Mouse (Mus musculus) kidney, postnatal 0 days (tissue): ENCODE results near the gene Sp2. TPM values are rescaled to one million over a fixed set of nuclear protein-coding genes. Genes with fewer than 3 reads are reported as not detected.
A peak's percentile ranks its signal among the peaks of the same experiment; 100 is the strongest.

Source experiments
- ATAC-seq: fragments of 200-750 bp; cut with Nextera tagmentation; replicated peaks from 2 replicates; pipeline ENCODE4 v1.8.0; 2017; ENCODE audit warnings: low read depth, moderate number of reproducible peaks, moderate TSS enrichment, moderate library complexity; ENCODE audit not compliant: low FRiP score
- DNase-seq: peaks from one replicate; pipeline ENCODE4 v3.0.0-alpha.2; 2016; ENCODE audit warnings: low spot score
- H3K27ac ChIP-seq: fragments of 300-500 bp; sonication (generic); 2 replicates; pipeline ENCODE4 v1.5.1; 2014; ENCODE audit warnings: mild to moderate bottlenecking
- H3K27me3 ChIP-seq: fragments of 300-500 bp; sonication (generic); 2 replicates; pipeline ENCODE4 v1.6.1; 2014; ENCODE audit warnings: low read length, mixed read lengths; ENCODE audit not compliant: insufficient read depth
- H3K36me3 ChIP-seq: fragments of 300-500 bp; sonication (generic); 2 replicates; pipeline ENCODE4 v1.6.1; 2014; ENCODE audit warnings: low read length, mixed read lengths; ENCODE audit not compliant: insufficient read depth
- H3K4me1 ChIP-seq: fragments of 300-500 bp; sonication (generic); replicated peaks from 2 replicates; pipeline ENCODE4 v1.6.1; 2014; ENCODE audit warnings: antibody characterized with exemption, low read length, mixed read lengths; ENCODE audit not compliant: insufficient read depth
- H3K4me2 ChIP-seq: fragments of 300-500 bp; sonication (generic); 2 replicates; pipeline ENCODE4 v1.6.1; 2014; ENCODE audit warnings: mild to moderate bottlenecking, low read length, moderate library complexity, mixed read lengths
- H3K4me3 ChIP-seq: fragments of 300-500 bp; sonication (generic); replicated peaks from 2 replicates; pipeline ENCODE4 v1.5.1; 2014; ENCODE audit warnings: low read depth, low read length
- H3K9ac ChIP-seq: fragments of 300-500 bp; sonication (generic); 2 replicates; pipeline ENCODE4 v1.6.1; 2014; ENCODE audit warnings: low read depth, low read length
- H3K9me3 ChIP-seq: fragments of 300-500 bp; sonication (generic); replicated peaks from 2 replicates; pipeline ENCODE4 v1.6.1; 2016; ENCODE audit warnings: low read length, inconsistent platforms, mixed read lengths
- CTCF ChIP-seq: IDR thresholded peaks from 2 replicates; pipeline ENCODE4 v1.5.1; 2016; ENCODE audit warnings: antibody characterized with exemption, low read depth, mild to moderate bottlenecking, moderate library complexity
- WGBS: fragments of 180-500 bp; shearing (Covaris S2); extraction: QIAGEN DNeasy Blood & Tissue Kit; methylation state at CpG from one replicate; pipeline ENCODE4 v1.1.7; 2014; 5-methylcytosine and 5-hydroxymethylcytosine counted together
- polyA plus RNA-seq: library from polyadenylated mRNA; unstranded; fragments of >200 nt; fragmentation: Nextera tagmentation; extraction: Ambion mirVana; gene quantifications from 2 replicates; pipeline ENCODE4 v1.2.1, GENCODE M21; 2015

Gene Sp2
- polyA plus RNA-seq, 1 experiment from 2014 or later = 16.3 TPM

GRCm38 (mm10) chr11:97017696-97018582 is 35.2 kb upstream of the Sp2 start:
- TF ChIP-seq CTCF = no peak
- peaks cover 55% of the 10 kb centered on the region for H3K27me3 ChIP-seq
- H3K4me1 ChIP-seq = peaks cover 23% of the 10 kb centered on the region
- DNase-seq (no peak), ATAC-seq (no peak)
- H3K9me3 ChIP-seq = no peaks in the 10 kb centered on the region
- H3K4me3 ChIP-seq = peak overlapping the region; percentile 40
- peak overlapping the region; percentile 47; the same call in 1 of the 2 replicates for H3K9ac ChIP-seq
- H3K27ac ChIP-seq = no peak overlapping the region
- WGBS = 1% methylated on average over 34 of the region's 36 CpGs
- H3K4me2 ChIP-seq = peak overlapping the region; percentile 63
- H3K36me3 ChIP-seq = no peaks in the 10 kb centered on the region

DNA sequence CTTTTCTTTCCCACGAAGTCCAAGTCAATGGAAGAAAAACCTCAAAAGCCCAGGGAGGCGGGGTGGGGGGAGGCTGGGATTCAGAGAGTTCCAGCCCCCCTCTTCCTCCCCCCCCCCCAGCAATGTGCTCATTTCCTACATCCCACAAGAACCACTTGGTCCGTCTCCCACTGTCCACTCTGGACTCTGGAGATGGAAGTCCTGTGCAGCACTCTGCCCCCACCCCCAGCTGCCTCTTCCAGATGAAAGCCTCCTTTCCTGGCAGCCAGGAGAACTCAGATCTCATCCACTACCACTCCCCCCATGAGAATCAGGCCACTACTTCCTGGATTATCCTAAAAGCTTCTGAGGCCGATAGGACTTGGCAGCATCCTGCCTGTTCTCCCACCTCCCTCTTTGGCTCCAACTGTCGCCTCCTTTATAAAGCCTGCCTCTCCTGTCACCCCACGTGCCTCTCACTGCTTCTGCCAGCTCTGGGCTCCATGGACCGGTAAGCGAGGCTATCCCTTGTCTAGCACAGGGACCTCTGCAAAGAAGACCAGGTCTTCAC is 30.4 kb upstream of the Sp2 start, which contains the start of gene Sp6:
Gene Sp6 (plus strand): TSS at position 274 of the 550 bp plus-strand sequence.
- Histone ChIP-seq H3K27me3 (peaks cover 21% of the 10 kb centered on the region), H3K4me3 (no peak within 1 kb of the TSS), H3K9me3 (no peaks in the 10 kb centered on the region), H3K27ac (no peak within 1 kb of the TSS), H3K9ac (no peak within 1 kb of the TSS), H3K36me3 (no peaks in the 10 kb centered on the region), H3K4me2 (no peak within 1 kb of the TSS), H3K4me1 (peaks cover 3% of the 10 kb centered on the region)
- no peak for DNase-seq
- 19% methylated on average over 8 of the region's 8 CpGs for WGBS
- no peak for ATAC-seq
- no peak for TF ChIP-seq CTCF

- Histone ChIP-seq H3K4me2 (no peak overlapping the region), H3K9me3 (no peaks in the 10 kb centered on the region), H3K27me3 (no peaks in the 10 kb centered on the region), H3K4me1 (no peaks in the 10 kb centered on the region), H3K4me3 (no peak overlapping the region), H3K36me3 (no peaks in the 10 kb centered on the region), H3K27ac (no peak overlapping the region), H3K9ac (no peak overlapping the region)
- ATAC-seq = no peak
- 63% methylated on average over 8 of the region's 8 CpGs for WGBS
- no peak for TF ChIP-seq CTCF
- no peak for DNase-seq
Observed at GRCm38 (mm10) chr11:97009198-97009790, 26.5 kb upstream of the Sp2 start.

- Histone ChIP-seq H3K27me3 (no peaks in the 10 kb centered on the region), H3K4me1 (no peaks in the 10 kb centered on the region), H3K9ac (no peak overlapping the region), H3K36me3 (no peaks in the 10 kb centered on the region), H3K4me3 (no peak overlapping the region), H3K4me2 (no peak overlapping the region), H3K9me3 (no peaks in the 10 kb centered on the region), H3K27ac (no peak overlapping the region)
- no peak for ATAC-seq
- DNase-seq = no peak
- 52% methylated on average over 9 of the region's 9 CpGs for WGBS
- no peak for TF ChIP-seq CTCF
Observed at GRCm38 (mm10) chr11:97007093-97007794, 24.5 kb upstream of the Sp2 start.

DNA sequence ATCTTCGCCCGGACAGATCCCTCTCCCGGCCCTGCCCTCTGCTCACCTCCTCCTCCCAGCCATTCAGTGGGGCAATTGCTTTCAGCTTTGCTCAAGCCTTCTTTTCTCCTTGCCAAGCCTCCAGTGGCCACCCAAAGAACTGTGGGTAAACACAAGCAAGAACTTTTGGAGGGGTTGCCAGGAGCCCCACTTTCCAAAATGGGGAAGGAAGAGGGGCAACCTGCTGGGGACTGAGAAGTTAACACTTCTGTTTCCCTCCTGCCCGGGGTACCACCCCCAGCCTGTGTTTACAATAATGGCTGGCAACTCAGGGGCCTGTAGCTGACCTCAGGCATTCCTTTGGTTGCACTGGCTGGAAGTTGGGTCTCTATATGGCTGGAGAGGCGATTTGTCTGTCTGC is 20.4 kb upstream of the Sp2 start:
- ATAC-seq (no peak), DNase-seq (no peak)
- H3K4me2 ChIP-seq = no peak overlapping the region
- no peak overlapping the region for H3K9ac ChIP-seq
- TF ChIP-seq CTCF = no peak
- H3K9me3 ChIP-seq = no peaks in the 10 kb centered on the region
- H3K36me3 ChIP-seq = no peaks in the 10 kb centered on the region
- H3K27me3 ChIP-seq = no peaks in the 10 kb centered on the region
- H3K27ac ChIP-seq = no peak overlapping the region
- 35% methylated on average over 5 of the region's 5 CpGs for WGBS
- no peak overlapping the region for H3K4me3 ChIP-seq
- no peaks in the 10 kb centered on the region for H3K4me1 ChIP-seq
